Mouse (Mus musculus): ENCODE results near the gene Nek9. TPM values are rescaled to one million over a fixed set of nuclear protein-coding genes. Genes with fewer than 3 reads are reported as not detected.

Gene Nek9
- polyA plus RNA-seq (2012): 21.1 and 24.1 TPM in 2 replicates

DNA sequence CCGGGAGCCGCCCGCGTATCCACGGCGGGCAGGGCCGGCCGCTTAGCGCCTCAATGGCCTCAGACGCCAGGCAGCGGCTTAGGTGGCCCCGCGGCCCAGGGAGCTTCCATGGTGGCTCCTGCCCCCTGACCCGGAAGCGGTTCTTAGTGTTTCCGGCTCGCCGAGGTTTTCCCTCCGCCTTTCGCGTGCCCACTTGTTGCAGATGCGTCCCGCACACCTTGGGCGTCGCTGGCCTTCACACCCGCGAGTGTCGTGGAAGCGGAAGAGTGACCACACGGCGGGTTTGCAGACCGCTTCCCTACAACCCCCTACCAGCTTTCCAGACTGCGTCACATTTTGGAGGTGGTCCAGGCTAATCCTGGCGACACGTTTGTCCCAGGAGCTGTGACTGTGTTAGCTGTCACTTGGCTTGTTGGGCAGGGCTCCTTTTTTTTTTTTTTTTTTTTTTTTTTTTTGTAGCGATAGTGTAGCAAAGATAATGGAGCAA lies at the start of gene Nek9:
Nek9 (minus strand) TSS at position 120 of the 487 bp plus-strand sequence.
- TF ChIP-seq GATA1 (IDR thresholded peaks at IDR 0.05; ENCODE audit: low read length): no peak

DNA sequence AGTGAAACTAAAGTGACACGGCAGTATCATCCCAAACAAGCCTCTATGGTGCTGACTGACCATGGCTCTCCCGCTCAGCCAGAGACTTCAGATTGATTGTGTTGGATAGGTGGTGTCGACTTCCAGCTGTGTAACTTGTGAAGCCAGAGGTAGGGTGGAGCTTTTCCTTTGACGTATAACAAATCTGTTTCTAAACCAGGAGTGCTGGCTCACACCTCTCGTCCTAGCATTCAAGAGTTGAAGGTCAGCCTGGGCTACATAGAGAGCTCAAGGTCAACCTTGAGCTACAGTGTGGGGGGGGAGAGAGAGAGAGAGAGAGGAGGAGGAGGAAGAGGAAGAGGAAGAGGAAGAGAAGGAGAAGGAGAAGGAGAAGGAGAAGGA lies 46.8 kb upstream of the Nek9 start:
- TF ChIP-seq GATA1 (IDR thresholded peaks at IDR 0.05; ENCODE audit: low read length): no peak

DNA sequence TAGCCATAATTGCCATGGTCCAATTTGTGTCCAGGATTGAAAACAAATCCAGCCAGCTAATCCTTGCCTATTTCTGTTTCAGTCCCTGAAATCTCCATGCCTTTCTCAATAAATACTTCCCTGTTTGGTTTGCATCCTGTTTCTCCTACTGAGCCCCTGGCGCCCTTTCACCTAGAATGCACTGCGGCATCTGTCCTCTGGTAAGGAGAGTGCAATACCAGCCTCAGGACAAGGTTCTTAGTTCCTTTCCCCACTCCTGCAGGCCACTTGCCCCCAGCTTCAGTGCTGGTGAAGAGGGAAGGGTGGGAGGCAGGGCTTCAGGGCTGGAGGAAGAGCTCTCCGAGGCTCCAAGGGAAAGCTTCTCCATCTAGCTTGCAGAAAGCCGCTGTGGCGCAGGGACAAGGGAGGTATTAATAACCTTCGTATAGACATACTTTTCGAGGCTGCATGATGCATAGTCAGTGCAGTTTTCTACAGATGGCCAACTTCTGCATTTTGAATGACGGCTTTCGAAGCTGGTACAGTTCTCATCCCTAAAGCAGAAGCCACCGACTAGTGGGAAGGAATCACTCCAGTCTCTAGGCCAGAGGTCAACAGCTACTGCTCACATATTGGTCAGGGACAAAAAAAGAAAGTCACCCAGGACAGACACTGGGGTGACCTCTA lies 46.3 kb upstream of the Nek9 start:
- TF ChIP-seq GATA1 (IDR thresholded peaks at IDR 0.05; ENCODE audit: low read length): no peak

DNA sequence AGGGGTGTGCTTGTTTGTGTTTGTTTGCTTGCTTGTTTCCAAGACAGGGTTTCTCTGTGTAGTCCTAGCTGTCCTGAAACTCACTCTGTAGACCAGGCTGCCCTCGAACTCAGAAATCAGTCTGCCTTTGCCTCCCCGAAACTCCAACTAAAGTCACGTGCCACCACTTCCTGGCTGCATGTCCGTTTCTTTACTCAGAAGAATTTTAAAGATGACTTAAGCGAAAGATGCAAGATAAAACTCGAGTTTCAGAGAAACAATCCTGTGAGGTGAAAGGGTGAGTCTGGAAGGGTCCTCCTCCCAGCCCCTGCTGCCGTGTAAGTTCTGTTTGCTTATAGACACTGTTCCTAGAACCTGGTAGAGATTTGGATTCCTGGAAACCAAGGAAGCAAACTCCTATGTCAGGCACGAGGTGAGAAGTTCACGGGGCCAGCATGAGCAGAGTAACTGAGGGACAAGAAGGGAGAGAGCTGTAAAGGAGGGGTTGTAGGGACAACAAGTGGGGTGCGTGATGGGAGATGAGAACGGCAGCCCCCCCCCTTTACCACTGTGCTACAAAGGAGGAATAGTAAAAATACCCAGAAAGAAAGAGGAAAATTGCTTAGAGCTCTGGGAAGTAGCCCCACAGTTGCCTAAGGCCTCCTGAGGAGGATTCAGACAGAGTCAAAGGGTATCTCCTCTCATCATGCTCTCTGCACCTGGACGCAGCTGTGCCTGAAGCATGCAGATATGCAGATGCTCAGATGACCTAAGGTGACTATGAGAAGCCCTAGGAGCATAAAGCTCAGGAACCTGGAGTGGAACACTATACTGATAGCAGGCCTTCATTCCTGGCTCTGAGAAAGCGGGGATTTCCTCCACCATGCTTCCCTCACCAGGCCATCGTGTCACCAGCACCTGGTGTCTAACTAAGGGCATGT lies 43.9 kb upstream of the Nek9 start:
- TF ChIP-seq GATA1 (IDR thresholded peaks at IDR 0.05; ENCODE audit: low read length): no peak

DNA sequence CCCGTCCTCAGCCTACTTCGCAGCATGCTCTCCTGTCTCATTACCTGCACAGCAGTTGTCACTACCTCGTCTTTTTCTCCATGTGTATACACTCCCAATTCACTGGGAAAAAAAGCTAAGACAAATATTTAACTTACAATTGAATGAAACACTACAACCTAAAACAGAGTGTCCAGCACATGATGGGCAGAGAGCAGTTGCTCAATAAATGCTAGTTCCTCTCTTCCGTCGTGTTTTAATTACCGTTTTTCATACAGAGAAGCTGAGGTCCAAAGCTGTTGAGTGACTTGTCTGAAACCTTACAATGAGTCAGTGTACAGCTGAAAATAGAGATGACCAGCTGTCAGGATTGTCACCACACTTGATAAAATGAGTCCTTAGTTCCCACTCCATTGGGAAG lies 42.4 kb upstream of the Nek9 start:
- TF ChIP-seq GATA1 (IDR thresholded peaks at IDR 0.05; ENCODE audit: low read length): no peak

DNA sequence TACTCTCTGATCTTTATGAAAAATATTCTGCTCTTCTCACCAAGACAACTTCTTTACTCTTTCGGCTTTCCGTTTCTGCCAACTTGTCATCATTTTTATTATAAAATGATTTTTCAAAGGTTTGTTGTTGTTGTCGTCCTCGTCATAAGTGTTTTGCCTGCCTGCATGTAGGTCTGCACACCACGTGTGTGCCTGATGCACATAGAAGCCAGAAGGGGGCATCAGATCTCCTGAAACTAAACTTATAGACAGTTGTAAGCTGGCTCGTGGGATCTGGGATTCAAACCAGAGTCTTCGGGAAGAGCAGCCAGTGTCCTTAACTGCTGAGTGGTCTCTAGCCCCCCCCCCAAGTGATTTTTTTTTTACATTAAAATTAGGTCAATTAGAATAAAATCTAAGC lies 41.8 kb upstream of the Nek9 start:
- TF ChIP-seq GATA1 (IDR thresholded peaks at IDR 0.05; ENCODE audit: low read length): no peak

DNA sequence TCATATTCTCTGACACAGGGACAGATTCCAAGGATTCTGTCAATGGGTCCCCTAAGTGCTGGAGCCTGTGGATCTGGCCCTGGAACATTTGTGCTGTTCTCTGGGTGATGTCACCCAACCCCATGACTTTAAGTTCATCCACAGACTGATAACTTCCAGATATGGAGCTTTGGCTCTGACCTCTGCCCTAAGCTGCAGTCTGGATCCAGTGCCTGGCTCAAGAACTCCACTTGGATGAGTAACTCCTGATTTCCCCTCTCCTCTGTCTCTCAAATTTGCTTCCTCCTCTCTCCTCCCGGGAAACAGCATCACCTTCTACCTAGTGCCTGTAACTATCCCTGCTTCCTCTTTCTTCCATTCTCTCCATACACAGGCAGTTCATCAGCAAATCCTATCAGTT lies 41.1 kb upstream of the Nek9 start:
- TF ChIP-seq GATA1 (IDR thresholded peaks at IDR 0.05; ENCODE audit: low read length): no peak

DNA sequence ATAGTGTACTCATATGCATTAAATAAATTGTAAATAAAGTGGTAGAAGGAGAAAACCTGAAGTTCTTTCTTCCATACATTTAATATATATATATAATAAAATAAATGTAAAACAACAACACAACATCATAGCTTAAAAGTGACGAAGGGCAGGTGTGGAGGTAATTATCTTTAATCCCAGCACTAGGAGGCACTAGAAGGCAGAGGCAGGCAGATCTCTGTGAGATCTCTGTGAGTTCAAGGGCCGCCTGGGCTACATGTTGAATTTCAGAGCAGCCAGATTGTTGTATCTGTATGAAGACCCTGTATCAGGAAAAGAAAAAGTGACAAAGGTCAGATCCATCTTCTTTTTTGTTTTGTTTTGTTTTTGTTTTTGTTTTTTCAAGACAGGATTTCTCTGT lies 39.1 kb upstream of the Nek9 start:
- TF ChIP-seq GATA1 (IDR thresholded peaks at IDR 0.05; ENCODE audit: low read length): no peak

DNA sequence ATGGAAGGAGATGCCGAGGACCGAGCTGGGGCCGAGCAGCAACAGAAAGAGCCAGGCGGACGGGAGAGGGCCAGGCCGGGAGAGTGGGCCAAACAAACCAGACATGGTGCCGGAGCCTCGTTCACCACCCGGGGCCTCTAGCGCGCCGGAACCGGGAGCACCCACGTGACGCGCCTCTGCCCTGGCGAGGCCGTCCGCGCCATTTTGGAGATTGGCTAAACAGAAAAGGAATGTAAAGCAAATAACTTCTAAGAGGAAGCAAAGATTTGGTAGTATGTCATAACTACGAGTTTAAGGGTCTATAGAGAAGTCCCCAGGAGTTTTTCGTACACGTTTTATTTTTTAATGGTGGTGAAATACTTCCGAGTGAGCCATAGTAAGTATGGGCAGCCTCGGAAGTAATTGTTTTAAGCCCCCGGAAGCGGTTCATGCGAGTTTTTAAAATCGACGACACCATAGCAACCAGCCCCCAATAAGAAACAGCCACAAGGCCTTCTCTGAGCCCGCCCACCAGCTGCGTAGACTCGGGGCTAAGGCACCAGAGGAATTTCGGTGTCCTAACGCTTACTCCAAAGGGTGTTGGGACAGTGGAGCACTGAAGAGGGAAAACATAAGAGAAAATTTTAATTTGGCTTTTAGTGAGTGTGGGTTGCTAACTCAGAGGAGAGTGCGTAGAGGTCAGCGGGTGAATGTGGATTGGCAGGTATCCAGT lies 35.6 kb upstream of the Nek9 start, which contains the start of gene Tmed10:
Tmed10 (minus strand) TSS at position 287 of the 712 bp plus-strand sequence.
- no peak for TF ChIP-seq GATA1 (IDR thresholded peaks at IDR 0.05; ENCODE audit: low read length)

DNA sequence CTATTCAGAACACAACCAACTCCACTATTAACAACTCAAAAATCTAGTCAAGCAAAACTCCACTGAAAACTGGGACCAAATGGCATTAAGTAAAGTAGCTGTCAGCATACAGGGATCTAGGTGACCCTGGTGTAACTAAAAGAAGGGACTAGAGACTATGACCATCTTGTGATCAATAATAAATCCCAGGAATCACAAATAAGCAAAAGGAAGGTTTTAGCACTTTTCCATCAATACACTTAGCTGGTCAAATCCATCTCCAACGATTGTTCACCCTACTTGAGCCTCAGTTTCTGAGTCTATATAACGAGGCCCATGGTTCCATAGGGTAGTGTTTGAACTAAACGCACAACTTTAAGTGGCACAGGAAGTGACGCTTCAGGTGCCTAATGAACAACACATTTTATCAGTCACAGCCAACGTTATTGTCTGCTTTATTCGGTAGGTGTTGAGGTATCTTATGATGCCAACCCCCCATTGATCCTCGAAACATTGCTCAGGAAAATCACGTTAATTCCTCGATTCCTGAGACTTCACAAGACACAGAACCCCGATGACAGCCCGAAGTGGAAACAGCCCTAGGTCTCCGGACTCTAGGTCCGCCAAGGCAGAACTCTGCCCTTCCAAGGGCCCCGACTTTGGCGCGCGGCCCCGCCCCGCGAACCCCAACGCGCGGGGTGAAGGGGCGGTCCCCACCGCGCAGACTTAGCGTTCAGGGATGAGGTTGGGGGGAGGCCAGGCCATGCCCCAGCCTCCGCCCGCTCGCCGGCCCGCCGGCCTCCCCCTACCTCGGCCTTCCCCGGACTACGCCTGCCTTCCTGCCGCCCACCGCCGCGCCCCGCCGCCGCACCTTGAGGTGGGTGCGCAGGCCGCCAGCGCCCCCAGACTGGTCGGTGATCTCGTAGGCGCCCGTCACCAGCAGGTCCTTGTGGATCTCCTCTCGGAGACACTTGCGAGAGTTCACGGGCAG lies 34.7 kb upstream of the Nek9 start:
- no peak for TF ChIP-seq GATA1 (IDR thresholded peaks at IDR 0.05; ENCODE audit: low read length)

DNA sequence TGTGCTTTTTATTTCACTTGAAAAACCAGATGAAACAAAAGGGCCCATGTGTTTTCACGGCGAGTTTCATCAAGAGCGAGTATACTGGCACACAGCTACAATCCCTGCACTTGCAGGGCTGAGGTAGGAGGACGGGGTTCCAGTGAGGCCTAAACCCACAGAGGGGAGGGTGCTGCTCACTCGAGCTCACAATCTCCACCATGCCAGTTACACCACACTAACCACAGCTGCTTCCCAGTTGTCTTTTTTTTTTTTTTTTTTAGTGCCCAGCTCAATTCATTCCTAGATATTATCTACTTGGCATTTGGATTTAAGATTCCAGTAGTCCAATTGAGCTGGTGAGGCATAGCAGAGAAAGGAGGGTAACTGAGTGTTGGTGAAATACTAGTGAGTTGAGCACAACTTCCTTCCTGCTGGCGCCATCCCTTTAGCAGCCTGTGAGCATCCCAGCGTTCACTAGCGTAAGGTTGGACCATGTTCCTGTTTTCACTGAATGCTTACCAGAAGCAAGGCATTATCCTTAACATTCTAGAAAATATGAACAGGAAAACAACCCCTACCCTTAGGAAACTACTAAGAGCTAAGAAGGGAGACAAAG lies 33.0 kb upstream of the Nek9 start:
- TF ChIP-seq GATA1 (IDR thresholded peaks at IDR 0.05; ENCODE audit: low read length): no peak

DNA sequence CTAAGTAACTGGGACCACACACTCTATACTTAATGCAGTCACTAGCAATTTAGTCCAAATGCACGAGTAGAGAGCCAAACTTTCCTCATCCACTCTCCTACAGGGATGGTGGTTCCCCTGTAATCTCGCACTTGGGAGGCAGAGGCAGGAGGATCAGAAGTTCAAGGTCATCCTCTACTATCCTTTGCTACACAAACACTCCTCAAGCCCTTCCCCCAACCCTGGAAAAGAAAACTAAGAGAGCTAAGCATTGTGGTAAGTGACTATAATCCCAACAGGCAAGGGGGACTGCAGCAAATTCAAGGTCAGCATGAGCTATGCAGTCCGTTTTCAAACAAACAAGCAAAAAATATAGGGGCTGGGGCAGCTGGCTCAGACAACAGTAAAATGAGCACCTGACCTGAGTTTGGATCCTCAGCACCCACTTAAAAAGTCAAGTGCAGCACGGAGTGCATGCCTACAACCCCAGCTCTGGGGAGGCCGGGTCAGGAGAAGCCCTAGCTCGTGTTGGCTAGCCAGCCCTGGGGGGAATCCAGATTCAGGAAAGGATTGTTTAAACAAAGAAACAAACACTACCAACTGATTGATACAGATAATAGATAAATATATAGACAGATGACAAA lies 29.4 kb upstream of the Nek9 start:
- TF ChIP-seq GATA1 (IDR thresholded peaks at IDR 0.05; ENCODE audit: low read length): no peak

DNA sequence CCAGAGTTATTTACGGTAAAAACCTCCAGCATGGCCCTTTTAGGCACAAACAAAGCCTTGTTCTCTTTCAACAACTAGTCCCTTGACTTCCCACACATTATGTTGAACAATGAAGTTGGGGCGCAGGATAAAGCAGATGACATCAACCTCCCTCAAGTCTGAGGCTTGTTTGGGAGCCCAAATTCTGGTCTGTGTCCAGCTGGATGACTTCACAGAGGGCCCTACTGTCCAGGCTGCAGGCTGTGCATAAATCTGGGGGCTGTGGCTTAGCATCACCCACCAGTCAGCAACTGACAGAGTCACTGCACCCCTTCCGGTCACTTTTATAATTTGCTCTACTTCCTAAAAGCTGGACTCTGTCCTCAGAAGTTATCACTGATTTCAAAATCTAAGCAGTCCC lies 27.1 kb upstream of the Nek9 start:
- no peak for TF ChIP-seq GATA1 (IDR thresholded peaks at IDR 0.05; ENCODE audit: low read length)

DNA sequence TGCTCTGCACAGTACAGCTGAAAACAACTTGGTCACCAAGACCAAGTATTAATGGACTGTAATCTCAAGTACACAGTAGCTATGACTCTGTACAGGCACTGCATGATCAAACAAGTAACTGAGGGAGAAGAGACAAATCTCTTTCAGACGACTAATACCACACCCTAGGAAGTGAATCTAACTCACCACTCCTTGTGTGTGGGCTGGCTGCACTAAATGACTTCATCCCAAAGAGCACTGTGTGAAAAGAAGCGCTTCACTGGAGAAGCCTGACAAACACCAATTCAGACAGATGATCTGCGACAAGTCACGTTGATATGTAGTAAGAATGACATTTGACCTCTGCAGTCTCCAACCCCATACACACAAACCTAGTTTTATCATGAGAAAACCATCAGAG lies 23.3 kb upstream of the Nek9 start:
- no peak for TF ChIP-seq GATA1 (IDR thresholded peaks at IDR 0.05; ENCODE audit: low read length)
